Mouse (Mus musculus): ENCODE measurements at regions not wholly inside any gene's neighbourhood (a gene's known extent, or its start where the extent isn't known, plus 50 kb on each side); places are given as distances from the start of the nearest gene placed in this dataset.

DNA sequence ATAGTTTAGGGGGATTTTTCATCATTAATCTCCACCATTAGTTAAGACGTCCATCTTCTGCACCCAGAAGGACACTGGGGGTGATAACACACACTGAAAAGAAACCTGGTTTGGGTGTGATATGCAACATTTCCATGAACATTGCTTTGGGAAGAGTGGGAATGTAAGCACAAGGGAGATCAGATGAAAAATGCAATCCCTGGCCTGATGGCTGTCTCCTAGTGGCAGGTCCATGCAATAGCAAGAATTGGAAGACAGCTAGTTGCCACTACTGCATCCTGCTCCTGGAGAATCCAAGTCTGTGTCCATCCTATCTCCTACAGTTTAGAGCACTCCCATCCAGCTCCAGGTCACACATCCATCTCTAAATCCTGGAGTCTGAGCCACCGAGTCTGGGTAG lies 77.7 kb upstream of the Klhl29 start:
- Histone ChIP-seq H3K4me1 (replicated peaks) (no peaks in the 10 kb centered on the region), H3K4me3 (no peak overlapping the region), H3K36me3 (no peaks in the 10 kb centered on the region), H3K9ac (no peak overlapping the region), H3K27me3 (no peaks in the 10 kb centered on the region), H3K27ac (no peak overlapping the region), H3K9me3 (no peaks in the 10 kb centered on the region), H3K4me2 (no peak overlapping the region)
- 91% methylated on average over 2 of the region's 2 CpGs for WGBS
- ATAC-seq (ENCODE audit: low FRiP score) = no peak

DNA sequence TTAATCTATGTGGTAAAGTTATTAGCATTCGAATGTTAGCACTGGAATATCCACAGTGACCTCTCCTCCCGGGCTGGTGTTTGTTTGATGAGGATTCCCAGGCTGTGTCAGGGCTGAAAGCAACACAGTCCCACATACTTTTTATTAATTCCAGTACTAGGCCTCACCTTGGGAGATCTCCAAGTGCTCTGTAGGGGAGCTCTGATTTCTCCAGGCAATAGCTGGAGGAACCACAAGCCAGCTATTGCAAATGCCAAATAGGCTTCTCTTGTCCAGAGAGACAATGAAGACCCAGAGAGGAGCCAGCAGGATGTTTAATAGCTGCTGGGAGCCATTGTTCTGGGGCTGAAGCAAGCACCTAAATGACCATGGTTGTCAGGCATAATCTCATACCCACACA lies 68.2 kb upstream of the Klhl29 start:
- Histone ChIP-seq H3K4me1 (replicated peaks) (peaks cover 17% of the 10 kb centered on the region), H3K27ac (peak overlapping the region; percentile 52), H3K9ac (no peak overlapping the region), H3K9me3 (no peaks in the 10 kb centered on the region), H3K4me2 (no peak overlapping the region), H3K36me3 (no peaks in the 10 kb centered on the region), H3K27me3 (no peaks in the 10 kb centered on the region), H3K4me3 (no peak overlapping the region)
- 40% methylated on average over 2 of the region's 2 CpGs for WGBS
- no peak for ATAC-seq (ENCODE audit: low FRiP score)

DNA sequence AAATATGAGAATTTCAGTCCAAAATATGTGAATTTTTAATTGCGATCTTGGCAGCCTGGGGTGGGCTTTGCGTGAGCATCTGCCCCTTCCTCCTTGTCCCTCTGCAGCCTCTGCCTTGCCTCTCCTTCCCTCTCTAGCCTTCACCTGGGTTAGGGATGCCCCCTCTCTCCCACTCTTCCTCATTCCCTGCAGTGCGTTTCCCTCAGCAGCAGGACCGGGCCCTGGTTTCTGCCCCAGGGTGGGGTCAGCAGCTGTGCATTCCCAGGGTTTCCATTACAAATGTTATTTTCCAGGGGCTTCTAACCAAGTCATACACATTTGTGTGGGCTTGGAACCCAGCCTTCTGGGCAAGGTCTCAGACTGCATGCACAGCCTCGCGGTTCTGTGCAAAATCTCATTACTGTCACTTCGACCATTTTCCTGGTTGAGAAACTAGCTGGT lies 67.6 kb upstream of the Klhl29 start:
- Histone ChIP-seq H3K27ac (peak overlapping the region; percentile 35; the same call in 1 of the 2 replicates), H3K9ac (no peak overlapping the region), H3K4me2 (no peak overlapping the region), H3K36me3 (no peaks in the 10 kb centered on the region), H3K27me3 (no peaks in the 10 kb centered on the region), H3K4me1 (replicated peaks) (peaks cover 17% of the 10 kb centered on the region), H3K4me3 (no peak overlapping the region), H3K9me3 (no peaks in the 10 kb centered on the region)
- 57% methylated on average over 7 of the region's 7 CpGs for WGBS
- no peak for ATAC-seq (ENCODE audit: low FRiP score)

- no peaks in the 10 kb centered on the region for H3K27me3 ChIP-seq
- WGBS = 89% methylated on average over 5 of the region's 5 CpGs
- no peak overlapping the region for H3K9ac ChIP-seq
- H3K4me3 ChIP-seq = no peak overlapping the region
- H3K4me1 ChIP-seq (replicated peaks) = peaks cover 17% of the 10 kb centered on the region
- no peaks in the 10 kb centered on the region for H3K36me3 ChIP-seq
- no peaks in the 10 kb centered on the region for H3K9me3 ChIP-seq
- no peak overlapping the region for H3K4me2 ChIP-seq
- no peak for ATAC-seq (ENCODE audit: low FRiP score)
- 0 out of 2 replicates have a peak overlapping the region, but pooled peaks have one; percentile 35 for H3K27ac ChIP-seq
Observed at GRCm38 (mm10) chr12:5442679-5443078, 67.2 kb upstream of the Klhl29 start.

DNA sequence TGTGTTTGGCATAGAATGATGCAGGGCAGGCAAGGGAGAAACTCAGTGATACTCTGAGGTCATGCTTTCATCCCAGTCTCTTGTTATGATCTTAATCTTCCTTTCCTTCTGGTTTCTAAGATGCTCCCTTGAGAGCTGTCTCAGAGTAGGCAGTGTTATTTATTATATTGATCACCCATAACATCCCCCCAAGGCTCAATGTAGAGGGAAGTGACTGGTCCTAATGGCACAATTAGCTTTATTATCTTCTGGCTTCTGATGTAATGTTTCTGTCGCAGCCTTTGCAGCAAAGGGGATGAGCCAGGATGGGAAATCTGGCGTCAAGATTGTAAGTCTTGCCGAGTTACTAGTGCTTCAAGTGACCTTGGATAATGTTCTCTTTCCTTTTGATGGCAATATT lies 65.0 kb upstream of the Klhl29 start:
- ATAC-seq (ENCODE audit: low FRiP score) = no peak
- no peaks in the 10 kb centered on the region for H3K36me3 ChIP-seq
- H3K4me3 ChIP-seq = no peak overlapping the region
- 68% methylated on average over 3 of the region's 3 CpGs for WGBS
- no peak overlapping the region for H3K4me2 ChIP-seq
- no peaks in the 10 kb centered on the region for H3K9me3 ChIP-seq
- no peak overlapping the region for H3K9ac ChIP-seq
- H3K27me3 ChIP-seq = no peaks in the 10 kb centered on the region
- peaks cover 22% of the 10 kb centered on the region for H3K4me1 ChIP-seq (replicated peaks)
- H3K27ac ChIP-seq = peak overlapping the region; percentile 9; the same call in 1 of the 2 replicates

- H3K27ac ChIP-seq = no peak overlapping the region
- WGBS = 68% methylated on average over 3 of the region's 3 CpGs
- no peak overlapping the region for H3K4me3 ChIP-seq
- no peak overlapping the region for H3K4me2 ChIP-seq
- H3K4me1 ChIP-seq (replicated peaks) = peaks cover 11% of the 10 kb centered on the region
- no peaks in the 10 kb centered on the region for H3K36me3 ChIP-seq
- no peak for ATAC-seq (ENCODE audit: low FRiP score)
- no peak overlapping the region for H3K9ac ChIP-seq
- H3K9me3 ChIP-seq = no peaks in the 10 kb centered on the region
- no peaks in the 10 kb centered on the region for H3K27me3 ChIP-seq
Observed at GRCm38 (mm10) chr12:5435876-5436275, 60.4 kb upstream of the Klhl29 start.

DNA sequence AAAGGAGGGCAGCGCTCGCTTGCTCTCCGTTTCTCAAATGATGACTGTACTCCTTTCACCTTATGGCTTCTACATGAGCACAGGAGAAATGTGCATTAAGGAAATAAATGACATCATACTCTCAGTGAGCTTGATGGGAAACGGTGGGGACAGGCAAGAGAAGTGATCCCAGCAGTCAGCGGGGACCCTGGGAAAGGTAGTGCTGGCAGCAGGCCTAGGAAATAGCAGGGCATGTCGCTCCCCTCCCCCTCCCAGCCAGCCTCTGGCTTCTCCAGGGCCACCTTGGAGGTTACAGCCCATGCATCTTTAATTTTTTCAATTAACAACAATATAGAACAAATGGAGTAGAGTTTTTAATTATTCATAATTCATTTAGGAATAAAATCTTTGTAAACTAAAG lies 58.6 kb upstream of the Klhl29 start:
- peak; percentile 67; the same call in 1 of the 2 replicates for ATAC-seq (ENCODE audit: low FRiP score)
- 48% methylated on average over 6 of the region's 6 CpGs for WGBS

GRCm38 (mm10) chr12:5432688-5433087 lies 57.2 kb upstream of the Klhl29 start:
- 82% methylated on average over 3 of the region's 3 CpGs for WGBS
- no peak for ATAC-seq (ENCODE audit: low FRiP score)
- H3K4me3 ChIP-seq = no peak overlapping the region

More for the DNA sequence above, 58.6 kb upstream of the Klhl29 start:
- H3K27me3 ChIP-seq = no peaks in the 10 kb centered on the region
- no peak overlapping the region for H3K9ac ChIP-seq
- H3K4me3 ChIP-seq = no peak overlapping the region
- peak overlapping the region; percentile 2; the same call in 1 of the 2 replicates for H3K27ac ChIP-seq
- H3K4me2 ChIP-seq = no peak overlapping the region
- no peaks in the 10 kb centered on the region for H3K9me3 ChIP-seq
- H3K4me1 ChIP-seq (replicated peaks) = peaks cover 12% of the 10 kb centered on the region
- no peaks in the 10 kb centered on the region for H3K36me3 ChIP-seq

GRCm38 (mm10) chr12:5428733-5429132 lies 53.3 kb upstream of the Klhl29 start:
- H3K36me3 ChIP-seq = no peaks in the 10 kb centered on the region
- H3K9ac ChIP-seq = no peak overlapping the region
- no peaks in the 10 kb centered on the region for H3K9me3 ChIP-seq
- peak; percentile 74 for ATAC-seq (ENCODE audit: low FRiP score)
- no peak overlapping the region for H3K4me3 ChIP-seq
- H3K4me2 ChIP-seq = no peak overlapping the region
- 56% methylated on average over 3 of the region's 3 CpGs for WGBS
- H3K27me3 ChIP-seq = no peaks in the 10 kb centered on the region
- H3K4me1 ChIP-seq (replicated peaks) = peaks cover 8% of the 10 kb centered on the region
- peak overlapping the region; percentile 19 for H3K27ac ChIP-seq

More at GRCm38 (mm10) chr12:5432688-5433087, 57.2 kb upstream of the Klhl29 start:
- no peak overlapping the region for H3K27ac ChIP-seq
- peaks cover 18% of the 10 kb centered on the region for H3K4me1 ChIP-seq (replicated peaks)
- no peaks in the 10 kb centered on the region for H3K9me3 ChIP-seq
- H3K27me3 ChIP-seq = no peaks in the 10 kb centered on the region
- H3K36me3 ChIP-seq = no peaks in the 10 kb centered on the region
- no peak overlapping the region for H3K4me2 ChIP-seq
- H3K9ac ChIP-seq = no peak overlapping the region

All from hindbrain, embryonic 13.5 days (tissue).